Mouse (Mus musculus) right cerebral cortex, postnatal 36 days (tissue): ENCODE results near the gene Ctsg.
"Not testable (repeated sequence)": the region's sequence is repeated elsewhere in the genome, so short reads cannot be mapped to it uniquely, and the experiment has no call there.

ENCODE experiments used
- DNase-seq, 2 experiments: peaks; one replicate each; pipeline ENCODE4 v3.0.0; 2022; ENCODE audit warnings: low spot score in 2 of 2, mixed read lengths in 1 of 2

The Ctsg gene

GRCm38 (mm10) chr14:56102386-56102785, at the start of gene Ctsg:
Ctsg (minus strand) TSS chr14:56102574.
- DNase-seq = no peak

GRCm38 (mm10) chr14:56133675-56134074, 31.3 kb upstream of the Ctsg start:
- DNase-seq = not testable (repeated sequence)

DNA sequence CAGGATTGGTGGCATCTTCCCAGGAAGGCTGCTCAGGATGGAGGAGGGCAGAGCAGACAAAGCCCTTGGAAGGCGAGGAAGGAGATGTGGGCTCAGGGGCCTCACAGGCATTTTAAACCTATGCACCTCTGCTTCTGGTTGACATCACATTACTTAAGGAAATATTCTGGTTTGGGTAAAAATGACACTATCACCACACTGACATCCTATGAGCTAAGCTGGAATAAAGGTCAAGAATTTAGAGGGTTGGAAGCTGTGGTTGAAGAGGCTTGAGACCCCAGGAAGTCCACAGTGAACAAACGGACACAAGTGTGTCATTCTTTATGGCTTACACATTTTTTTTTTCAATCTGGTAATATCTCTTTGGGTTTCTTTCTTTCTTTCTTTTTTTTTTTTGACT, 30.1 kb upstream of the Ctsg start, which contains the start of gene Gzmd:
Gzmd (minus strand) TSS at position 101 of the 400 bp plus-strand sequence.
- not testable (repeated sequence) for DNase-seq

GRCm38 (mm10) chr14:56128341-56128740, 26.0 kb upstream of the Ctsg start:
- no peak for DNase-seq

- DNase-seq = no peak
Measured at GRCm38 (mm10) chr14:56123516-56123915, 21.1 kb upstream of the Ctsg start.

DNA sequence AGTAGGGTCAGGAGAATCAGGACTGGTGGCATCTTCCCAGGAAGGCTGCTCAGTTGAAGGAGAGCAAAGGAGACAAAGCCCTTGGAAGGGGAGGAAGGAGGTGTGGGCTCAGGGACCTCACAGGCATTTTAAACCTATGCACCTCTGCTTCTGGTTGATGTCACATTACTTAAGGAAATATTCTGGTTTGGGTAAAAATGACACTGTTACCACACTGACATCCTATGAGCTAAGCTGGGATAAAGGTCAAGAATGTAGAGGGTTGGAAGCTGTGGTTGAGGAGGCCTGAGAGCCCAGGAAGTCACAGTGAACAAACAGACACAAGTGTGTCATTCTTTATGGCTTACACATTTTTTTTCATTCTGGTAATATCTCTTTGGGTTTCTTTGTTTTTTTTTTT, 18.2 kb upstream of the Ctsg start, which contains the start of gene Gzme:
Gzme (minus strand) TSS at position 101 of the 400 bp plus-strand sequence.
- DNase-seq = no peak

- DNase-seq = not testable (repeated sequence)
Measured at GRCm38 (mm10) chr14:56115531-56116310, 13.3 kb upstream of the Ctsg start.

DNA sequence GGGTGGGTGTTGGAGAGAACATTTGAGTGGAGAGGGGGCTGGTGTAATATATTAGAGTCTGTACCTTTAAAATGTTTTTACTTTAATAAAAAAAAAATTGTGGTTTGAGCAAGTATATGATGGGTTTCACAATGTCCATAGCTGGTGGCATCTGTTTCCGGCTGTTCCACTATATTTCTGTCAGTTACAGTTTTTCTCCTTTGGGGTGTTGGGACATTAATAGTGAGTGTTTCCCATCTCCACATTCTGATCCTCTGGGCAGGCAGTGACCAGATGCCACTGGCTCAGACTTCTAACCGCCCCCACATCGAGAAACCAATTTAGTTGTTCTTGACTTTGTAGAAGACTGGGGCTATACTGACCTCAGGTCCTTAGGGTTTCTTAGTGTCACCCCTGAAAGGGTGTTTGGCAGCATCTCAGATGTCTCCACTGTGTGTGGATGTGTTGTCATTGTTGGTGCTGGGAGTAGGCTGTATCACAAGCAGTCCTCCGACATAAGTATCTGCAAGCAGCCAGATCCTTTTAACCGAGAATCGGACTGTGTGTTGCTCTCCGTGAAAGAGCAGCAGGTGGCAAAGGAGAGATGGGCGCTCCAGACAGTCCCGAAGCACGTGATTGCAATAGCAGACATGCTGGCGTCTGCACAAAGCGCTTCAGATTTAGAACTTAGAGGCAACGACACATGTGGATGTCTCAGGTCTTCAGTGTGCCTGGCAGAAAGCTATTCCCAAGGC, 3.2 kb upstream of the Ctsg start:
- no peak for DNase-seq

- no peak for DNase-seq
Measured at GRCm38 (mm10) chr14:56105016-56105415, 2.6 kb upstream of the Ctsg start.

DNA sequence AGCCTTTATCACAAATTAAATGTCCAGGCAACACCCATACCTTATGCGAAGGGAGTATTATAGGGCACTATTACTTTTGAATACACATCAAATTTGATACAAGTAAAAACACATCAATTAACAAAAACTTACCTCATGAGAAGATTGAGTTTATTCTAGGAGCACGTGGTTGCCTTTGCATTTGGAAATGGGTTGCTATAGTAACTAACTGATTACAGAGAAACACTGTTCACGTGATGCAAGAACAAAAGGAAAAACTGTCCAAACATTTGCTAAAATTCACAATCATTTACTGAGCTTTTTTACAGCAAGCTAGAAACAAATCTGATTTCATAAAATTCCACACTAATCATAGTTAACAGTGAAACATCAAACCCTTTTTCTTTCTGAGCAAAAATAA, 1.1 kb upstream of the Ctsg start:
- no peak for DNase-seq

DNA sequence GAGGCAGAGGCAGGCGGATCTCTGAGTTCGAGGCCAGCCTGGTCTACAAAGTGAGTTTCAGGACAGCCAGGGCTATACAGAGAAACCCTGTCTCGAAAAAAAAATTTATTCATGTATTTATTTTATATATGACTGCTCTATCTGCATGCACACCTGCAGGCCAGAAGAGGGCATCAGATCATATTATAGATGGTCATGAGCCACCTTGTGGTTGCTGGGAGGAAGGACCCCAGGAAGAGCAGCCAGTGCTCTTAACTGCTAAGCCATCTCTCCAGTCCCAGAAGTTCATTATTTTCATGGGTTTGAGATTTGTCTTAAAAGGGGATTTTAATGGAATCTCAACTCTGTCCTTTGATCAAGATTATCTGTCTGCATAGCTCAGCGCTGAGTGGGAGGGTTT, 3.4 kb downstream of the Ctsg start:
- DNase-seq = no peak

- DNase-seq = no peak
Measured at GRCm38 (mm10) chr14:56097597-56097996, 4.8 kb downstream of the Ctsg start.

DNA sequence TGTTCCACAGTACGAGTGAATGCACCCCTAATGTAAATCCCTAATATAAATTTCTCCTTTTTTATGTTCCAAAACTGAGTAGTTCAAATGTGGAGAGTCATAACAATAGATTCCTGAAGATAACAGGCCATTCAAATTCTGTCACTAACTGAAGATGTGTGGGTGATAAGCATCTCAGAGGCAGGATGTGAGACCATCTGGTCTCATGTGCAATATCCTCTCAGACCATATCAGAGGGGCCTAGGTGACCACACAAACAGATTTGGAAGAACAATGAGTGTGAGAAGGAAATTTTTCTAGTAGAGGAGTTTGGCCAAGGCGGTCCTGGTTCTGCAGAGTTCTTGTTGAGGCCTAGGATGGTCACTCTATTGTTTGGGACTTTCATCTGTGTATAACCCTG, 9.0 kb downstream of the Ctsg start:
- DNase-seq = no peak

- no peak for DNase-seq
Measured at GRCm38 (mm10) chr14:56086711-56087110, 15.7 kb downstream of the Ctsg start.

DNA sequence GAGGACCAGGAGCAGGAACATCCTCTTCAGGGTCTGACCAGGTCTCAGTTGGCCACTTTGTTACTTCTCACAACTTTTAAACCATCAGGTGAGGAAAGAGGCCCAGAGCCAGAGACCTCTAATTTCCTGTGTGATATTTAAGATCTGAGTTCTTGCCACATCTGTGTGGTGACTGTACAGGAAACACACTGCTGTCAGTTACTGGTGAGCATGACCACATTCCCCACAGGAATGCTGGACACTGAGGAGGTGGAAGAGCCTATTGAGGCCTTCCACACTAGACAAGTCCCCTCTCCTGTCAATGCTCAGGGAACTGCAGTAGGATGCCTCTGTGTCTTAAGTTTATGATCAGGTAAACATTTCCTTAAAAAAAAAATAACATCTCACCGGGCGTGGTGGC, 17.2 kb downstream of the Ctsg start, which contains the start of gene Mcpt8:
Mcpt8 (minus strand) TSS at position 107 of the 400 bp plus-strand sequence.
- DNase-seq = no peak

DNA sequence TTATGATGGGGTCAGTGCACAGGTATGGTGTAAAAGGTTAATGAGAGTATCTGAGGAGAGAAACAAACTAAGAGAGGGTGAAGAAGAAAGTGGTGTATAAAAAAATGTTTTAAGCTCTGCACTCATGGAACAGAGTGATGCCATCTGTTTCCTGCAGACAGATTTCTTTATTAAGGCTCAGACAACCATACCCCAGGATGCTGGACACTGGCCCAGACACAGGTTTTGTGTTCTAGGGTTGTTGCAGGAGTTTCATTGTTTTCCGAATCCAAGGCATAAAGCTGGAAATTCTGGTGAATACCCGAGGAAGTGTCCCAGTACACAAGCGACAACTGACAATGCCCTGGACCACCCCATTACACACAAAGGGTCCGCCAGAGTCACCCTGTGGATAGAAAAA, 20.4 kb downstream of the Ctsg start:
- no peak for DNase-seq

GRCm38 (mm10) chr14:56062213-56062612, 40.2 kb downstream of the Ctsg start, which contains the start of gene Mcpt4:
Mcpt4 (minus strand) TSS chr14:56062313.
- not testable (repeated sequence) for DNase-seq

DNA sequence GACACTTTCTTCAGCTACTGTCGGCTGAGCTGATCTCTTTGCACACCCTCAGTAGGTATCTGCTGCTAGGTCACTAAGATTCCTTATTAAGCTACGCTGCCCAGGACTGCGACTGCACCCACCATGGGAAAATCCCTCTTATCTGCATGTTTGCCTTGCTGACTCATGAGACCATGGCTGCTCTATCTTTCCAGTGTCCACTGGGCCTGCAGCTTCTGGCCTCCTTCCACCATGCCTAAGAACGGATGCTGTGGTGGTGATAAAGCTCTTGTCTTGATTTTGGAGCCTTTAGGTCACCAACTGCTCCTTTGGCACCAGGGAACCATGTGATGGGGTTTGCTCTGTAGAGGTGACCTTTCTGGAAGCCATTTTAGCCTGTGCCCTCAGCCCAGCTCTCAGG, 44.7 kb downstream of the Ctsg start:
- DNase-seq = no peak

- DNase-seq = no peak
Measured at GRCm38 (mm10) chr14:56055408-56055807, 47.0 kb downstream of the Ctsg start.
